Mouse (Mus musculus) hindbrain, embryonic 15.5 days (tissue): ENCODE data around the gene Tead1. TPM values are rescaled to one million over a fixed set of nuclear protein-coding genes. Genes with fewer than 3 reads are reported as not detected.

Experiments
- ATAC-seq: fragments of 200-750 bp; cut with Nextera tagmentation; 2 replicates; pipeline ENCODE4 v1.8.0; 2017; ENCODE audit warnings: low read depth, moderate number of reproducible peaks, moderate TSS enrichment; ENCODE audit not compliant: low FRiP score
- H3K27ac ChIP-seq: fragments of 300-500 bp; sonication (generic); replicated peaks from 2 replicates; pipeline ENCODE4 v1.5.1; 2015; ENCODE audit warnings: mild to moderate bottlenecking, inconsistent platforms
- H3K27me3 ChIP-seq: fragments of 300-500 bp; sonication (generic); 2 replicates; pipeline ENCODE4 v1.6.1; 2015; ENCODE audit warnings: control low read depth, inconsistent platforms
- H3K36me3 ChIP-seq: fragments of 300-500 bp; sonication (generic); 2 replicates; pipeline ENCODE4 v1.6.1; 2015; ENCODE audit warnings: control low read depth, inconsistent platforms
- H3K4me1 ChIP-seq: fragments of 300-500 bp; sonication (generic); replicated peaks from 2 replicates; pipeline ENCODE4 v1.6.1; 2015; ENCODE audit warnings: control low read depth, inconsistent platforms
- H3K4me2 ChIP-seq: fragments of 300-500 bp; sonication (generic); 2 replicates; pipeline ENCODE4 v1.6.1; 2015; ENCODE audit warnings: moderate library complexity, mild to moderate bottlenecking, inconsistent platforms
- H3K4me3 ChIP-seq: fragments of 300-500 bp; sonication (generic); 2 replicates; pipeline ENCODE4 v1.5.1; 2015; ENCODE audit warnings: mild to moderate bottlenecking, inconsistent platforms
- H3K9ac ChIP-seq: fragments of 300-500 bp; sonication (generic); 2 replicates; pipeline ENCODE4 v1.6.1; 2015; ENCODE audit warnings: inconsistent platforms
- H3K9me3 ChIP-seq: fragments of 300-500 bp; sonication (generic); 2 replicates; pipeline ENCODE4 v1.6.1; 2016; ENCODE audit warnings: control low read depth, inconsistent platforms
- WGBS: fragments of 180-500 bp; shearing (Covaris S2); methylation state at CpG from one replicate; pipeline ENCODE4 v1.1.7; 2015; 5-methylcytosine and 5-hydroxymethylcytosine counted together
- polyA plus RNA-seq: library from polyadenylated mRNA; unstranded; fragments of >200 nt; fragmentation: Nextera tagmentation; extraction: Ambion mirVana; gene quantifications from 2 replicates; pipeline ENCODE4 v1.2.1, GENCODE M21; 2015

Tead1 gene
- polyA plus RNA-seq, 1 experiment from 2014 or later = 15.3 TPM

DNA sequence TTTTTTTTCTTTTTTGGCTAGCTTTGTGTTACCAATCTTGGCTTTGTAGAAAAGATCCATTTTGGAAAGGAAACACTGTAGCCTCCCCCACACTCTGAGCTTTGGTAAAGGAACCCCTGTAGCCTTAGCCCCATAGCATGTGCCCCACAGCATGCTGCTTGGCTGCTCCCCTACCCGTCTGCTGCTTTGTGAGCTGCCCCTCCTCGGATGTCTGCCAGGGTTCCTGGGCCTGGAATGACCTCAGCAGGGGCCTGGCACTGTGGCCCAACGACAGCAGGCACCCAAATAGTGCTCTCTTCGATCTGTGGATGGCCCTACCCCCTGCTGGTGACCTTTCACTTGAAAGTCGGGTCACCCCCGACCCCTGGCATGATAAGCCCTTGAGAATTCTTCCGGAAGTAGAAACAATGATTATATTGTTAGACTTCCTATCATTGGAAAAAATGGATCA is 177.0 kb downstream of the Tead1 start:
- 30% methylated on average over 7 of the region's 7 CpGs for WGBS
- H3K4me2 ChIP-seq = no peak overlapping the region
- no peak overlapping the region for H3K9ac ChIP-seq
- no peaks in the 10 kb centered on the region for H3K9me3 ChIP-seq
- H3K27me3 ChIP-seq = no peaks in the 10 kb centered on the region
- peak overlapping the region; percentile 17; the same call in 1 of the 2 replicates for H3K27ac ChIP-seq
- H3K4me1 ChIP-seq = peaks cover 55% of the 10 kb centered on the region
- no peak overlapping the region for H3K4me3 ChIP-seq
- ATAC-seq = peak; percentile 52; the same call in 1 of the 2 replicates
- no peaks in the 10 kb centered on the region for H3K36me3 ChIP-seq

DNA sequence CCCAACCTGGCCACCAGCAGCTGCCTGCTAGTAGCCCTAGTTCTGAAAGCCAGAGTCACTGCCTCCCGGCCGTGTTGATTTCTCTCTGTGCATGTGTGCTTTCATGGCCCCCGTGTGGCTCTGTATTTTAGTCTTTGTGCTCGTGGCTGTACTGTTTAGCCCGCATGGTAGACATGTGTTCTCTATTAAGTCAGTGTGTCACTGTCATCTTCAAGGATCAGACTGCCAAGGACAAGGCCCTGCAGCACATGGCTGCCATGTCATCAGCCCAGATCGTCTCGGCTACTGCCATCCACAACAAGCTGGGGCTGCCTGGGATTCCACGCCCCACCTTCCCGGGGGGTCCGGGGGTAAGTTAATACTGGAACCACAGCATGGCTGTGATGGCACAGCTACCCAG is 177.5 kb downstream of the Tead1 start:
- Histone ChIP-seq H3K9me3 (no peaks in the 10 kb centered on the region), H3K4me3 (no peak overlapping the region), H3K9ac (no peak overlapping the region), H3K36me3 (no peaks in the 10 kb centered on the region), H3K4me1 (peaks cover 50% of the 10 kb centered on the region), H3K27me3 (no peaks in the 10 kb centered on the region), H3K27ac (peak overlapping the region; percentile 17; the same call in 1 of the 2 replicates), H3K4me2 (no peak overlapping the region)
- peak; percentile 39; the same call in 1 of the 2 replicates for ATAC-seq
- WGBS = 56% methylated on average over 10 of the region's 10 CpGs

DNA sequence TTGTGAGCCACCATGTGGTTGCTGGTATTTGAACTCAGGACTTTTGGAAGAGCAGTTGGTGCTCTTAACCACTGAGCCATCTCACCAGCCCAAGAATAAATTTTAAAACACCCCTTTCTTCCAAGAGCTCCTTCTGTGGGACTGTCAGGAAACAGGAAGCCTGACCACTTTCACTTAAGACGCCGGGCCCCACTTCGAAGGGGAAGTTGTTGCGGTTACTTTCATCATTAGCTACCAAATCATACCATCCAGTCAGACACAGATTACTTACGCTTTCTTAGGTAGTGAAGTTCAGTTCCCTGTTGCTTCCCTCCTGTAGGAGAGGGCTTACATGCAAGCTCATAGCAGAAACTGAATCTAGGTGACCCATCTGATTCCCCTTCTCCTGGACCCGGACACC is 180.8 kb downstream of the Tead1 start:
- Histone ChIP-seq H3K36me3 (peaks cover 3% of the 10 kb centered on the region; the same call in 1 of the 2 replicates), H3K4me2 (no peak overlapping the region), H3K27me3 (no peaks in the 10 kb centered on the region), H3K4me3 (no peak overlapping the region), H3K9ac (no peak overlapping the region), H3K9me3 (no peaks in the 10 kb centered on the region), H3K4me1 (peaks cover 19% of the 10 kb centered on the region), H3K27ac (no peak overlapping the region)
- WGBS = 95% methylated on average over 6 of the region's 6 CpGs
- no peak for ATAC-seq

DNA sequence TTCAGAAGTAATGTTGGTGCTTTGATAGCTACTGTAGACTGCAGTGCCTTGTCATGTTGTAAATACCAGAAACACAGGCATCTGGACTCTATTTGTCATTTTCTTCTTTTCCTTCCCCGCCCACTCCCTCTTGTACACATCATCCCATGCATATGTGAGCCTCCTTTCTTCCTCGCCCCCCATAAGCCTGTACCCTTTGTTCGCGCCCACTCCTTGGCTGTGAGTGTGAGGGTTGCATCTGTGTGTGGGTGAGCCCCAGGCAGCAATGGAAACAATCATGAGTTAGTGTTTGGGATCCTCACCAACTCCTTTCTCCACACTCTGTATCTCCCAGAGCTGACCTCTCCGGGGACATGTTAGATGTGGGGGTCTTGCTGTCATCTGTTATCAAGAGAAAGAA is 183.0 kb downstream of the Tead1 start:
- WGBS = 97% methylated on average over 5 of the region's 5 CpGs
- Histone ChIP-seq H3K4me1 (no peaks in the 10 kb centered on the region), H3K9me3 (no peaks in the 10 kb centered on the region), H3K27ac (no peak overlapping the region), H3K27me3 (no peaks in the 10 kb centered on the region), H3K9ac (no peak overlapping the region), H3K4me2 (no peak overlapping the region), H3K4me3 (no peak overlapping the region), H3K36me3 (peaks cover 3% of the 10 kb centered on the region; the same call in 1 of the 2 replicates)
- ATAC-seq = no peak

DNA sequence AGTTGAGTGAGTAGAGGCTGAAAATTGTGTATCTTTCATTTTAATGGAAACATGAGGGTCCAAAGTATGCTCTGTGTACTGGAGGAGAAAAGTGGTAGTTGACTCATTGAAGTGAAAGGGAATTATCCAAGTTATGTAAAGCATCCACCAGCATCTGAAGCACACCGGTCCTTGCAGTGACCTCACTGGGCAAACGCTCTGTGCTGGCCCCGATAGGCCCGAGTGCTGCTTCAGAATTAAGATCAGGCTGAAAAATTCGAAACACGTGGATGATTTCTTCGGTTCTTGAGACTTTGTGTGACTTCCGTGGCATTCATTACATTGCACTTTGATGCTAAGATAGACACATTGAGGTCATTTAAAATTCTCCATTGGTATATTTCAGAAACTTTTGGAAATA is 185.1 kb downstream of the Tead1 start:
- no peak overlapping the region for H3K27ac ChIP-seq
- peaks cover 9% of the 10 kb centered on the region for H3K4me1 ChIP-seq
- H3K9me3 ChIP-seq = no peaks in the 10 kb centered on the region
- no peak overlapping the region for H3K9ac ChIP-seq
- 96% methylated on average over 8 of the region's 8 CpGs for WGBS
- H3K4me3 ChIP-seq = no peak overlapping the region
- ATAC-seq = no peak
- H3K36me3 ChIP-seq = peaks cover 3% of the 10 kb centered on the region; the same call in 1 of the 2 replicates
- H3K27me3 ChIP-seq = no peaks in the 10 kb centered on the region
- H3K4me2 ChIP-seq = no peak overlapping the region

DNA sequence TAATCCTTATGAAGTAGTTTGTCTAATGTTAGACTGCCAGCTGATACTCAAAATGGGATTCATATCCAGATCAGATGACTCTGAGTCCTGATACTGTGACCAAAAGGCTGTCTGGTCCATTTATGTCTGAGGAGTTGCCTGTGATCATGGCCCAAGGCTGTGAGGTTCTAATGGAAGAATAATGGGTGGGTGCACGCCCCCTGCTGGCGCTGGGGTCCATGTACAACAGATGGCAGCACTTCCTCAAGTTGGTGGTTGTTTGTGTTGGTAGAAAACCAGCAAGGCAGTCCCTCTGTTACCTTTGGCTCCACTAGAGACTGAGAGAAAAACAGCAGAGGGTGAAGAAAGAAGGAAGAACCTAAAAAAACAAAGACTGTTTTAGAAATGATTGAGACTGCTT is 186.6 kb downstream of the Tead1 start:
- ATAC-seq = no peak
- WGBS = 11% methylated on average over 2 of the region's 2 CpGs

DNA sequence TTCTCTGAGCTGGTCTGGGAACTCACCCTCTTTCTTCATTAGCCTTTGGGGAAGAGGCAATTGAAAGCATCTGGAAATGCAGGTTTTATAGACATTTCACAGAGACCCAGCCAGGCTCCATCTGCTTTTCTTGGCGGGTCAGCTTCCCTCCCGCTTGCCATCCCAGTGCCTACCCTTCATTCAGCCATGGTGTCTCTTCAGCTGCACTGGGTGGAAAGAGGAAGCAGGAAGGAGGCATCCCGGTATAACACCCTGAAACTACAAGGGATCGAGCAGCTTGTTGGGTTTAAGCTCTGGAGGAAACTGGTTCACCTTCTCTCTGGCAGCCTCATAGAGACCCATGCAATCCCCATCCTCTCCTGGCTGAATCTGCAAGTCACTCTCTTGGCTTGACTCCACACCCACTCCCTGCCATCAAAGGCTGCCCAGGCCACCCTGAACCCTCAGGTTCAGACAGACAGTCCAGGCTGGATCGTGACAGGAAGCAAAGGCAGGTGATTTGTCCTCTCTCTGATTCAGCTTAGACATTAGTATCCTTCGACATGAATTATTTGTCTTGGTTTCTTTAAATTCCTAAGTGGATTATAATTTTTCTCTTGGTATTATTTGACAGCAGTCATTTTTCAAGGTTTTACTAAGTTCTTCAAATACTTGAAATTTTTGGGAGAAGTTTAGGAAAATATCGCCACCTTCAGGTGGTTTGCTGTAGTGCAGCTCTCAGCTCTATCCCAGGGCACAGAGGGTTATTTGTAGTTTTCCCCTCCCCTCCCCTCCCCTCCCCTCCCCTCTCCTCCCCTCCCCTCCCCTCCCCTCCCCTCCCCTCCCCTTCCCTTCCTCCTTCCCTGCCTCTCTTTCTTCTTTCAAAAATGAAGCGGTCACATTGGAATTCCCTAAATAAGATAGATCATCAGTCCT is 189.7 kb downstream of the Tead1 start:
- H3K36me3 ChIP-seq = no peaks in the 10 kb centered on the region
- no peak for ATAC-seq
- peaks cover 9% of the 10 kb centered on the region for H3K4me1 ChIP-seq
- no peak overlapping the region for H3K4me3 ChIP-seq
- H3K27me3 ChIP-seq = no peaks in the 10 kb centered on the region
- 49% methylated on average over 7 of the region's 8 CpGs for WGBS
- no peak overlapping the region for H3K4me2 ChIP-seq
- H3K9ac ChIP-seq = no peak overlapping the region
- 0 out of 2 replicates have a peak overlapping the region, but pooled peaks have one; percentile 12 for H3K27ac ChIP-seq
- no peaks in the 10 kb centered on the region for H3K9me3 ChIP-seq

More for the DNA sequence above, 186.6 kb downstream of the Tead1 start:
- no peak overlapping the region for H3K9ac ChIP-seq
- H3K27ac ChIP-seq = no peak overlapping the region
- H3K4me3 ChIP-seq = no peak overlapping the region
- H3K9me3 ChIP-seq = no peaks in the 10 kb centered on the region
- H3K4me1 ChIP-seq = peaks cover 9% of the 10 kb centered on the region
- H3K36me3 ChIP-seq = peaks cover 3% of the 10 kb centered on the region; the same call in 1 of the 2 replicates
- H3K27me3 ChIP-seq = no peaks in the 10 kb centered on the region
- H3K4me2 ChIP-seq = no peak overlapping the region

DNA sequence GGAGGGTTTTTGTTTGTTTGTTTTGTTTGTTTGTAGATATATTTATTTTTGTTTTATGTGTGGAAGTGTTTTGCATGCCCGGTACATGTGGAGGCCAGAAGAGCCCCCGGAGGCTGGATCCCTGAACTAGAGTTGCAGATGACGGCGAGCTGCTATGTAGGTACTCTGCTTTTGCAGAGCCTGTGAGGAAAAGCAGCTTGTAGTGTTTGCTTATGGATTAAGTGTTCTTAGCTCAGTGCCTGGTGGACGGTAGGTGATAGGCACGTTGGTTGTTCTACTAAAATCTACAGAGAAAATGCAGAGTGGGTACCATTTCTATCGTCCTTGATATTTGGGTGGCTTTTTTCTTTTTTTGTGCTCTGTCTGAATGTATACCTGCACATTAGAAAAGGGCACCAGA is 192.6 kb downstream of the Tead1 start:
- Histone ChIP-seq H3K4me2 (no peak overlapping the region), H3K4me3 (no peak overlapping the region), H3K27ac (no peak overlapping the region), H3K9me3 (no peaks in the 10 kb centered on the region), H3K4me1 (peaks cover 9% of the 10 kb centered on the region), H3K9ac (no peak overlapping the region), H3K36me3 (no peaks in the 10 kb centered on the region), H3K27me3 (no peaks in the 10 kb centered on the region)
- WGBS = 88% methylated on average over 7 of the region's 7 CpGs
- no peak for ATAC-seq

DNA sequence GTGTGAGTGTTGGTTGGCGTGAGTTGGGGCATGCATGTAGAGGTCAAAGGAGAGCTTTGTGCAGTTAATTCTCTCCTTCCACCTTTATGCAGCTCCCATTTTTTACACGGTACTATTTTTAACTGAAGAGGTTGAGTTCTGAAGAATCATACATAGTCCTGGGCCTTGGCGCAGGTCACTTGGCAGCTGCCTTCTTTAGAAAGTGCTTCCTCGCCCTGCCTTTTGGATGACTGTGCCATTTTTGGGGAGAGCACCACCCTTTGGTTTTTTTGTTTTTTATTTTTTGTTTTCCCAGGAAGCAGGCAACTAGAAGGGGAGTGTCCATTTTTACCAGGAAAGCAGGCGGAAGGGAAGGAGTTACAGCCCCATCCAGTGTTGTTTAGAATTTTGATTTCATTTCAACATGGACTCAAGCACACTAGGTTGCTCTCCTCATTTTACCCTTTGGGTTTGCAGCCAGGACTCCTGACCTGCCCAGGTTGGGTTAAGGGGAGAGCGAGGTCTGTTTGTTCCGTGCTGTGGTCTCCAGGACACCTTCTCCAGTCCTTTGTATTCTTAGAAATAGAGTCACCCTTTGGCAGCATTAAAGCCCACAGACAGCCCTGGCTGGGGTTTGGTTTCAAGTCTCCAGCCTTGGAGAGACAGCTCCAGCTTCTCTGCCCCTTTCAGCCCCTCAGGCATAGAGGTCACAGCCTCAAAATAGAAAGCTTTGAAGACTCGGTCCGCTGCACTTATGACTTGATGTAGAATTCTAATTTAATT is 193.5 kb downstream of the Tead1 start:
- Histone ChIP-seq H3K4me1 (peaks cover 9% of the 10 kb centered on the region), H3K4me2 (no peak overlapping the region), H3K9me3 (no peaks in the 10 kb centered on the region), H3K9ac (no peak overlapping the region), H3K27ac (no peak overlapping the region), H3K36me3 (no peaks in the 10 kb centered on the region), H3K27me3 (no peaks in the 10 kb centered on the region), H3K4me3 (no peak overlapping the region)
- no peak for ATAC-seq
- 73% methylated on average over 9 of the region's 9 CpGs for WGBS

DNA sequence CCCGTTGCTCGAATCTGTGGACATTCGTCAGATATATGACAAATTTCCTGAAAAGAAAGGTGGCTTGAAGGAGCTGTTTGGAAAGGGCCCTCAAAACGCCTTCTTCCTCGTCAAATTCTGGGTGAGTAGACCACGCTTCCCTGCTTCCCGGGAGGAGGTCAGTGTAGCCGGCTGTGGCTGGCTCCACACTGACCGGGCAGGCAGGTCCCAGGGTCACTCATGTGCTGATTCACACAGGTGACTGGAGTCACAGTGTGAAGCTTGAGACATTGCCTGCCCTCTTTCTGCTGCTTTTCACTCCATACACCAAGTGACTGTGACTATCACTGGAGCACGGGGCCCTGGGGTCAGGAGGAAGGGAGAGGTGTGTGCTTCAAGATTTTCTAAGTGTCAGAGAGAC is 197.0 kb downstream of the Tead1 start:
- Histone ChIP-seq H3K9me3 (no peaks in the 10 kb centered on the region), H3K27me3 (no peaks in the 10 kb centered on the region), H3K4me2 (no peak overlapping the region), H3K9ac (no peak overlapping the region), H3K4me3 (no peak overlapping the region), H3K4me1 (no peaks in the 10 kb centered on the region; the same call in 1 of the 2 replicates), H3K27ac (no peak overlapping the region), H3K36me3 (no peaks in the 10 kb centered on the region)
- 83% methylated on average over 10 of the region's 10 CpGs for WGBS
- ATAC-seq = peak; percentile 19; the same call in 1 of the 2 replicates

DNA sequence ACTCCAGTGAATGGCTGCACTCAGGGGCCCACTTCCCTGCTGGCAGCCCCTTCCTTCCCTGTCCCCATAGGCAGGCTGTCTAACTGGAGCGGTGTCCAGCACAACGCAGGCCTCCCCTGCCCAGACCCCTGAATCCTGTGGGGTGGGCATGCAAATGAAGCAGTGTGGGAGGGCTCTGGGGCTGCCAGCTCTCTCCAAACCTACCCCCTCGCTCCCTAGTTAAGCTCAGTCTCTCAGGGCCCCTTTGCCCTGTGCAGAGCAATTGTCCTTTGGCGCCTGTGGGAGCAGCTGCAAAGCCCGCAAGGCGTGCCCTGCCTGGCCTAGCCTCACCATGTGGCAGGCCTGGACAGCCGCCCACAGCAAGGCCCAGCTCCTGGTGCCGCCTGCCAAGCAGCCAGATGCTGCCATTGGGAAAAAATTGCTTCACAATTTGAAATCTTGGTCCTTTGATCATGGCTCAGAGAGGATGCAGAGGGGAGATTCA is 204.7 kb downstream of the Tead1 start:
- H3K9me3 ChIP-seq = no peaks in the 10 kb centered on the region
- 24% methylated on average over 8 of the region's 8 CpGs for WGBS

DNA sequence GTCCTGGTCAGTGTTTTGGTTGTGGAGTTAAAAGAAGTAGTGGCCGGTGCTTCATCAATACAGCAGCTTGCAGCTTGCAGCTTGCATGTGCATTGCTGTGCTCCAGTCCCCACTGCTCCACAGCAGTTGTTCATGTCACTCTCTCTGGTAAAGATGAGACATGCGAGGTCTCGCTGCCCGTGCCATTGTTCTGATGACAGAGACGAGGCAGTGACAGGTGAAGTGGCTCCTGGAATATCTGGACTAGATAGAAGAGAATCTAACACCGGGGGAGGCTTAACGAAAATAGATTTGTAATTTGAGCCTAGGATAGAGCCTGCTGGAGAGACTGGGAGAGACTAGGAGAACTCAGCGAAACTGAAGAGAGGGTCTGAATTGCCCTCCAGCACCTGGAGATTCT is 206.4 kb downstream of the Tead1 start:
- Histone ChIP-seq H3K27ac (no peak overlapping the region), H3K4me1 (peaks cover 16% of the 10 kb centered on the region), H3K4me3 (no peak overlapping the region), H3K36me3 (no peaks in the 10 kb centered on the region), H3K9ac (no peak overlapping the region), H3K4me2 (no peak overlapping the region), H3K9me3 (no peaks in the 10 kb centered on the region), H3K27me3 (no peaks in the 10 kb centered on the region)
- no peak for ATAC-seq
- WGBS = 68% methylated on average over 8 of the region's 8 CpGs

More for the DNA sequence above, 204.7 kb downstream of the Tead1 start:
- Histone ChIP-seq H3K4me3 (no peak overlapping the region), H3K27ac (peak overlapping the region; percentile 61), H3K4me2 (no peak overlapping the region), H3K4me1 (peaks cover 16% of the 10 kb centered on the region), H3K27me3 (no peaks in the 10 kb centered on the region), H3K9ac (no peak overlapping the region), H3K36me3 (no peaks in the 10 kb centered on the region)
- ATAC-seq = peak; percentile 97
